Mouse (Mus musculus): ENCODE measurements around the gene Ubash3a.

GRCm38 (mm10) chr17:31187370-31187769 lies 20.3 kb upstream of the Ubash3a start:
- TF ChIP-seq POLR2A (IDR thresholded peaks at IDR 0.05; ENCODE audit: low read depth, low read length) (no peak), CTCF (IDR thresholded peaks at IDR 0.05; ENCODE audit: borderline replicate concordance, insufficient read depth, low read length) (peak; percentile 88)

Measured in embryonic fibroblast, embryonic 13.5 days (primary cell).